Mouse (Mus musculus): Measurements from ENCODE around the gene S100a10.
A peak's percentile ranks its signal among the peaks of the same experiment; 100 is the strongest.
"Not testable (repeated sequence)": the region's sequence is repeated elsewhere in the genome, so short reads cannot be mapped to it uniquely, and the experiment has no call there.

S100a10 gene

GRCm38 (mm10) chr3:93580946-93581345, 26.1 kb downstream of the S100a10 start:
- no peak for DNase-seq (ENCODE audit: low spot score in 2 of 2)

- DNase-seq (ENCODE audit: low spot score in 2 of 2) = no peak
Measured at GRCm38 (mm10) chr3:93581687-93582086, 26.8 kb downstream of the S100a10 start.

- no peak for DNase-seq (ENCODE audit: low spot score in 2 of 2)
Measured at GRCm38 (mm10) chr3:93583056-93583455, 28.2 kb downstream of the S100a10 start.

- no peak for DNase-seq (ENCODE audit: low spot score in 2 of 2)
Measured at GRCm38 (mm10) chr3:93589629-93590028, 34.7 kb downstream of the S100a10 start.

GRCm38 (mm10) chr3:93590256-93590655, 35.4 kb downstream of the S100a10 start:
- DNase-seq (ENCODE audit: low spot score in 2 of 2) = no peak

GRCm38 (mm10) chr3:93592100-93592499, 37.2 kb downstream of the S100a10 start:
- DNase-seq (ENCODE audit: low spot score in 2 of 2) = no peak

GRCm38 (mm10) chr3:93592976-93593375, 38.1 kb downstream of the S100a10 start:
- no peak for DNase-seq (ENCODE audit: low spot score in 2 of 2)

- DNase-seq (ENCODE audit: low spot score in 2 of 2) = peak; percentile 16 to 63
Measured at GRCm38 (mm10) chr3:93593512-93593911, 38.6 kb downstream of the S100a10 start.

GRCm38 (mm10) chr3:93596632-93597031, 41.8 kb downstream of the S100a10 start:
- no peak for DNase-seq (ENCODE audit: low spot score in 2 of 2)

- DNase-seq (ENCODE audit: low spot score in 2 of 2) = no peak
Measured at GRCm38 (mm10) chr3:93597221-93597913, 42.5 kb downstream of the S100a10 start.

- no peak for DNase-seq (ENCODE audit: low spot score in 2 of 2)
Measured at GRCm38 (mm10) chr3:93597970-93598369, 43.1 kb downstream of the S100a10 start.

- DNase-seq (ENCODE audit: low spot score in 2 of 2) = no peak
Measured at GRCm38 (mm10) chr3:93600206-93600605, 45.3 kb downstream of the S100a10 start.

- no peak for DNase-seq (ENCODE audit: low spot score in 2 of 2)
Measured at GRCm38 (mm10) chr3:93601903-93602302, 47.0 kb downstream of the S100a10 start.

- not testable (repeated sequence) for DNase-seq (ENCODE audit: low spot score in 2 of 2)
Measured at GRCm38 (mm10) chr3:93608970-93609369, 54.1 kb downstream of the S100a10 start.
